Mouse (Mus musculus) ES-E14 (cell line): ENCODE data around the gene Aqp2. TPM values are rescaled to one million over a fixed set of nuclear protein-coding genes. Genes with fewer than 3 reads are reported as not detected.

Experiments
- DNase-seq: peaks from one replicate; pipeline ENCODE4 v3.0.0-alpha.2; 2013; ENCODE audit warnings: low read depth, low spot score
- H3K27ac ChIP-seq: 2 replicates; pipeline ENCODE4 v1.5.1; 2012; ENCODE audit warnings: low read depth, mild to moderate bottlenecking, low read length, moderate library complexity, mixed read lengths; ENCODE audit not compliant: poor library complexity, insufficient read depth, severe bottlenecking
- H3K36me3 ChIP-seq: 2 replicates; pipeline ENCODE4 v1.6.1; 2012; ENCODE audit warnings: mild to moderate bottlenecking, low read length, moderate library complexity, mixed read lengths; ENCODE audit not compliant: control insufficient read depth, poor library complexity, insufficient read depth, severe bottlenecking
- H3K4me1 ChIP-seq, 2 experiments: fragments of 150-350 bp in 1 of 2; sonication (generic) in 1 of 2; 2 replicates each; pipeline ENCODE4 v1.6.1; 2012; ENCODE audit warnings: low read length in 2 of 2, mild to moderate bottlenecking in 1 of 2, mixed read lengths in 1 of 2; ENCODE audit not compliant: control insufficient read depth in 2 of 2, insufficient read depth in 2 of 2, poor library complexity in 1 of 2
- H3K4me3 ChIP-seq, 2 experiments: fragments of 150-350 bp in 1 of 2; sonication (generic) in 1 of 2; 2 replicates each; pipeline ENCODE4 v1.5.1; 2012; ENCODE audit warnings: low read length in 2 of 2, low read depth in 1 of 2, mild to moderate bottlenecking in 1 of 2, mixed read lengths in 1 of 2; ENCODE audit not compliant: insufficient read depth in 1 of 2, poor library complexity in 1 of 2, severe bottlenecking in 1 of 2
- H3K9ac ChIP-seq: 2 replicates; pipeline ENCODE4 v1.6.1; 2012; ENCODE audit warnings: low read depth, mild to moderate bottlenecking, low read length, mixed read lengths; ENCODE audit not compliant: poor library complexity, insufficient read depth, severe bottlenecking
- H3K9me3 ChIP-seq: fragments of 150-350 bp; sonication (generic); 2 replicates; pipeline ENCODE4 v1.6.1; 2012; ENCODE audit warnings: low read depth, mild to moderate bottlenecking, low read length; ENCODE audit not compliant: control insufficient read depth, insufficient read depth
- CHD2 ChIP-seq: IDR thresholded peaks from 2 replicates; pipeline ENCODE4 v1.6.1; 2014; ENCODE audit warnings: mild to moderate bottlenecking, low read depth, low read length, inconsistent platforms
- HCFC1 ChIP-seq: IDR thresholded peaks from 2 replicates; pipeline ENCODE4 v1.6.1; 2012; ENCODE audit warnings: low read length, inconsistent platforms, borderline replicate concordance; ENCODE audit not compliant: insufficient read depth
- MAFK ChIP-seq: IDR thresholded peaks from 2 replicates; pipeline ENCODE4 v1.6.1; 2014; ENCODE audit warnings: mild to moderate bottlenecking, low read depth, low read length, inconsistent platforms; ENCODE audit not compliant: insufficient read depth
- ZC3H11A ChIP-seq: IDR thresholded peaks from 2 replicates; pipeline ENCODE4 v1.6.1; 2012; ENCODE audit warnings: low read depth, mild to moderate bottlenecking, inconsistent platforms, low read length, borderline replicate concordance
- ZNF384 ChIP-seq: IDR thresholded peaks from 2 replicates; pipeline ENCODE4 v1.6.1; 2012; ENCODE audit warnings: low read depth, low read length, inconsistent platforms
- in situ Hi-C, 2 experiments: fragments of 600-800 bp; cut with MboI; formaldehyde crosslinking; loops; one replicate each; pipeline ENCODE4 v1.15.1; 2025; ENCODE audit warnings: low sequenced_read_pairs in 2 of 2, inconsistent platforms in 1 of 2; ENCODE audit not compliant: unreplicated experiment in 2 of 2
- total RNA-seq: library from RNA; depleted of rRNA; stranded (reverse); fragments of 300-350 nt; gene quantifications from 2 replicates; pipeline ENCODE4 v1.2.3, GENCODE M21; 2012

Gene Aqp2
- total RNA-seq, 1 experiment: not detected

GRCm38 (mm10) chr15:99601823-99602120, 22.9 kb downstream of the Aqp2 start:
- DNase-seq: no peak
- Histone ChIP-seq H3K27ac (no peak overlapping the region), H3K9me3 (no peaks in the 10 kb centered on the region), H3K9ac (peak overlapping the region; percentile 31; the same call in 1 of the 2 replicates), H3K4me3 (peak overlapping the region in 1 of 2 experiments; percentile 38; a peak in 1 of 4 replicates), H3K4me1 (peaks cover 1 to 24% of the 10 kb centered on the region in 2 experiments; a peak in 2 of 4 replicates), H3K36me3 (no peaks in the 10 kb centered on the region)
- in situ Hi-C loops: no loop called here
- TF ChIP-seq HCFC1 (no peak), ZNF384 (no peak), MAFK (no peak), CHD2 (no peak), ZC3H11A (no peak)

DNA sequence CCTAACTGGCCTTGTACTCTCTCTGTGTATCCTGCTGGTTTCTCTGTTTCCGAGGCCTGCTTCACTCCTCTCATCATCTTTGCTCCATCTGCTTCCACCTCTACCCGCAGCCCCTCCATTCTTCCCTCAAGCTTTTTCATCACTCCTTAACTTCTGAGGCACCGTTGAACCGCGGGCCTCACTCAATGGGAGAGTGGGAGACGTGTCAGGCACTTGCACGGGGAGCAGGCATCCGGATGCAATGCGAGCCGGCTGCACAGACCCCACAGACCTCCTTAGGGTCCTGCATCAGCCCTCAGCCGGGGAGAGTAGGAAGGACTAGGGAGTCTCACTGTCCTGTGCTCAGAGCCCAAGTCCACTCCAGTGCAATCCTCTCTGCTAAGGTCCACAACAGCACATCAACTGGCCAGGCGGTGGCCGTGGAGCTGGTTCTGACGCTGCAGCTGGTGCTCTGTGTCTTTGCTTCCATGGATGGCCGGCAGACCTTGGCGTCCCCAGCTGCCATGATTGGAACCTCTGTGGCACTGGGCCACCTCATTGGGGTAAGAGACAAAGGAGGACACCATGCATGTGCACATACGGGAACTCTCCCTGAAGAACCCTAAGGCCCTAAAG, 23.5 kb downstream of the Aqp2 start:
- in situ Hi-C loops: no loop called here
- Histone ChIP-seq H3K36me3 (no peaks in the 10 kb centered on the region), H3K9me3 (no peaks in the 10 kb centered on the region), H3K4me3 (peak overlapping the region; percentile 11 to 45; a peak in 2 of 4 replicates), H3K27ac (no peak overlapping the region), H3K9ac (no peak overlapping the region), H3K4me1 (peaks cover 1 to 22% of the 10 kb centered on the region in 2 experiments; a peak in 2 of 4 replicates)
- TF ChIP-seq HCFC1: no peak
- TF ChIP-seq ZC3H11A: no peak
- TF ChIP-seq CHD2: no peak
- no peak for TF ChIP-seq ZNF384
- no peak for TF ChIP-seq MAFK
- no peak for DNase-seq

- DNase-seq: no peak
- no peaks in the 10 kb centered on the region for H3K9me3 ChIP-seq
- in situ Hi-C loops: no loop called here
- no peak overlapping the region for H3K4me3 ChIP-seq
- peaks cover 1 to 22% of the 10 kb centered on the region in 2 experiments; a peak in 2 of 4 replicates for H3K4me1 ChIP-seq
- H3K9ac ChIP-seq: no peak overlapping the region
- no peak overlapping the region for H3K27ac ChIP-seq
- H3K36me3 ChIP-seq: no peaks in the 10 kb centered on the region
- no peak for TF ChIP-seq ZC3H11A
- no peak for TF ChIP-seq ZNF384
- TF ChIP-seq CHD2: no peak
- TF ChIP-seq HCFC1: no peak
- no peak for TF ChIP-seq MAFK
Observed at GRCm38 (mm10) chr15:99603216-99603615, 24.4 kb downstream of the Aqp2 start.

- Histone ChIP-seq H3K9me3 (no peaks in the 10 kb centered on the region), H3K36me3 (no peaks in the 10 kb centered on the region), H3K9ac (no peak overlapping the region), H3K4me3 (no peak overlapping the region), H3K27ac (no peak overlapping the region), H3K4me1 (peaks cover 1 to 22% of the 10 kb centered on the region in 2 experiments; a peak in 2 of 4 replicates)
- no peak for TF ChIP-seq ZNF384
- TF ChIP-seq CHD2: no peak
- TF ChIP-seq MAFK: no peak
- no peak for TF ChIP-seq ZC3H11A
- TF ChIP-seq HCFC1: no peak
- DNase-seq: no peak
- in situ Hi-C loops: no loop called here
Observed at GRCm38 (mm10) chr15:99605595-99605994, 26.7 kb downstream of the Aqp2 start.
